In genomic region chr9:56535361-56535760, GRCm38 (mm10) we compare ENCODE assay signal across 8 mouse cellular contexts.
DNase-seq lines count a peak whose midpoint lies in the region; ATAC-seq lines count a peak whose summit lies in the region.
"Had no signal": no experiment of that assay in that cellular context is flagged by ENCODE, and none has a peak within 500 bp of the region (broad histone marks: within the 10 kb centered on the region; RNA-seq: fewer than 3 reads in every experiment).

No protein-coding gene starts in this region.

- peak overlapping the region; percentile 33; the same call in 1 of the 2 replicates for H3K4me2 ChIP-seq in hindbrain, embryonic 13.5 days
- peak overlapping the region; percentile 23 for H3K4me2 ChIP-seq in neural tube, embryonic 14.5 days (ENCODE audit: low read depth, low read length)
- H3K4me2 ChIP-seq: liver, embryonic 13.5 days had no signal

- no peaks in the 10 kb centered on the region for H3K9me3 ChIP-seq in hindbrain, embryonic 13.5 days
- H3K9me3 ChIP-seq in neural tube, embryonic 14.5 days (ENCODE audit: control insufficient read depth, low read length), result no peaks in the 10 kb centered on the region
- H3K9me3 ChIP-seq: liver, embryonic 13.5 days had no signal

- H3K27ac ChIP-seq in hindbrain, embryonic 13.5 days, result peak overlapping the region; percentile 84
- H3K27ac ChIP-seq in neural tube, embryonic 14.5 days (ENCODE audit: low read depth, low read length), result peak overlapping the region; percentile 52; the same call in 1 of the 2 replicates
- H3K27ac ChIP-seq: liver, embryonic 13.5 days had no signal

- H3K27me3 ChIP-seq in hindbrain, embryonic 13.5 days, result no peaks in the 10 kb centered on the region
- no peaks in the 10 kb centered on the region for H3K27me3 ChIP-seq in neural tube, embryonic 14.5 days (ENCODE audit: control insufficient read depth, insufficient read depth, low read length)
- H3K27me3 ChIP-seq: liver, embryonic 13.5 days had no signal

- DNase-seq in kidney, postnatal 4 days, result peak; percentile 13 to 25
- no peak for DNase-seq in kidney, postnatal 25 days
- DNase-seq in embryo, embryonic 11 days, result peak; percentile 51
- no peak for DNase-seq in thymus, postnatal 25 days
- no peak for DNase-seq in lung, postnatal 10 days
- DNase-seq: liver, embryonic 13.5 days had no signal

- peak overlapping the region; percentile 55 for H3K9ac ChIP-seq in hindbrain, embryonic 13.5 days
- H3K9ac ChIP-seq in neural tube, embryonic 14.5 days (replicated peaks; ENCODE audit: low read depth, low read length), result no peak overlapping the region
- H3K9ac ChIP-seq: liver, embryonic 13.5 days had no signal

- no peak overlapping the region for H3K4me3 ChIP-seq in hindbrain, embryonic 13.5 days
- no peak overlapping the region for H3K4me3 ChIP-seq in neural tube, embryonic 14.5 days (ENCODE audit: low read depth, low read length)
- H3K4me3 ChIP-seq: liver, embryonic 13.5 days had no signal

- 23% methylated on average over 11 of the region's 11 CpGs for WGBS in hindbrain, embryonic 13.5 days
- 9% methylated on average over 11 of the region's 11 CpGs for WGBS in neural tube, embryonic 14.5 days

- peaks cover 25% of the 10 kb centered on the region for H3K4me1 ChIP-seq in hindbrain, embryonic 13.5 days (replicated peaks)
- H3K4me1 ChIP-seq in neural tube, embryonic 14.5 days (ENCODE audit: control insufficient read depth, insufficient read depth, low read length), result 0 out of 2 replicates have a peak, but pooled peaks cover 8% of the 10 kb centered on the region

- ATAC-seq in hindbrain, embryonic 13.5 days (ENCODE audit: low FRiP score), result peak; percentile 65
- peak; percentile 67 for ATAC-seq in neural tube, embryonic 14.5 days (ENCODE audit: low read depth)

- H3K36me3 ChIP-seq in hindbrain, embryonic 13.5 days, result no peaks in the 10 kb centered on the region
- H3K36me3 ChIP-seq in neural tube, embryonic 14.5 days (ENCODE audit: control insufficient read depth, insufficient read depth, low read length), result no peaks in the 10 kb centered on the region
- H3K36me3 ChIP-seq: liver, embryonic 13.5 days had no signal

Comparison
In these comparisons a context has a peak if more than half of its experiments do, and no peak if none do; other contexts are left out.
1. DNase-seq: peak in kidney, postnatal 4 days (2 of 2) and embryo, embryonic 11 days (single experiment); none in kidney, postnatal 25 days (0 of 2), thymus, postnatal 25 days (single experiment) and lung, postnatal 10 days (single experiment).